Mouse (Mus musculus): ENCODE data around the gene Amy2a1.

DNA sequence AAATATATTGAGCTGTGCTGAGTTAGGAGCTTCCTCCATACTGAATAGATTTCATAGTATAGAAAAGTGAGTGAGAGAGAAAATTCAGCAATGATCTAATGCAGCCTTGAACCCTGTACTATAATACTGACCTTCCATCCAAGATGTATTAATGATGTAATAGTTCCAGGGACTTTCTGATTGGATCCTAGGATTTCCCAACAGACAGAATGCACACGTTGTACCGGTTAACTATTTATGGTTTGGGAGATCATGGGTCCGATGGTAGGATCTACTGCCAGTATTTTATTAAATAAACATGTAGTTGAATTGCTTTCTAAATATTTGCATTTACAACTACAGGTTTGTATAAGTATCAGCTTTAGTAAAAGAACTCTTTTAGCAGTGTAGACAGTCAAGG is 39.9 kb upstream of the Amy2a1 start:
- no peak for TF ChIP-seq EP300 (IDR thresholded peaks at IDR 0.05; ENCODE audit: low read depth)
- no peak for TF ChIP-seq CTCF (IDR thresholded peaks at IDR 0.05; ENCODE audit: low read depth)
